Mouse (Mus musculus) embryonic facial prominence, embryonic 12.5 days (tissue): Measurements from ENCODE around the gene Tubal3. TPM values are rescaled to one million over a fixed set of nuclear protein-coding genes. Genes with fewer than 3 reads are reported as not detected.
"Not testable (repeated sequence)": the region's sequence is repeated elsewhere in the genome, so short reads cannot be mapped to it uniquely, and the experiment has no call there.

Experiments
- ATAC-seq: fragments of 200-750 bp; cut with Nextera tagmentation; 2 replicates; pipeline ENCODE4 v1.8.0; 2017; ENCODE audit not compliant: insufficient number of reproducible peaks, insufficient read depth, low FRiP score, low TSS enrichment
- H3K27ac ChIP-seq: fragments of 300-500 bp; sonication (generic); 2 replicates; pipeline ENCODE4 v1.5.1; 2016; ENCODE audit warnings: mild to moderate bottlenecking
- H3K27me3 ChIP-seq: fragments of 300-500 bp; sonication (generic); 2 replicates; pipeline ENCODE4 v1.6.1; 2016; ENCODE audit warnings: mild to moderate bottlenecking, moderate library complexity
- H3K36me3 ChIP-seq: fragments of 300-500 bp; sonication (generic); 2 replicates; pipeline ENCODE4 v1.6.1; 2016; ENCODE audit warnings: mild to moderate bottlenecking
- H3K4me1 ChIP-seq: fragments of 300-500 bp; sonication (generic); 2 replicates; pipeline ENCODE4 v1.6.1; 2016
- H3K4me2 ChIP-seq: fragments of 300-500 bp; sonication (generic); replicated peaks from 2 replicates; pipeline ENCODE4 v1.6.1; 2016; ENCODE audit warnings: mild to moderate bottlenecking, moderate library complexity
- H3K4me3 ChIP-seq: fragments of 300-500 bp; sonication (generic); 2 replicates; pipeline ENCODE4 v1.5.1; 2016; ENCODE audit warnings: mild to moderate bottlenecking
- H3K9ac ChIP-seq: fragments of 300-500 bp; sonication (generic); 2 replicates; pipeline ENCODE4 v1.6.1; 2016; ENCODE audit warnings: mild to moderate bottlenecking, moderate library complexity
- H3K9me3 ChIP-seq: fragments of 300-500 bp; sonication (generic); 2 replicates; pipeline ENCODE4 v1.6.1; 2016; ENCODE audit warnings: mild to moderate bottlenecking, moderate library complexity
- WGBS: fragments of 180-500 bp; shearing (Covaris S2); methylation state at CpG from one replicate; pipeline ENCODE4 v1.1.7; 2016; 5-methylcytosine and 5-hydroxymethylcytosine counted together
- polyA plus RNA-seq: library from polyadenylated mRNA; unstranded; fragments of >200 nt; fragmentation: Nextera tagmentation; extraction: Ambion mirVana; gene quantifications from 2 replicates; pipeline ENCODE4 v1.2.1, GENCODE M21; 2016

Tubal3 gene
- polyA plus RNA-seq, 1 experiment from 2014 or later, result not detected

- Histone ChIP-seq H3K36me3 (peaks cover 8% of the 10 kb centered on the region), H3K4me1 (peaks cover 21% of the 10 kb centered on the region; the same call in 1 of the 2 replicates), H3K4me3 (peak overlapping the region; percentile 57), H3K27ac (peak overlapping the region; percentile 74), H3K9me3 (no peaks in the 10 kb centered on the region), H3K27me3 (no peaks in the 10 kb centered on the region), H3K4me2 (peak overlapping the region; percentile 68), H3K9ac (peak overlapping the region; percentile 72)
- ATAC-seq, result peak; percentile 98
- WGBS, result under 1% methylated on average over 35 of the region's 35 CpGs
Observed at GRCm38 (mm10) chr13:3893126-3893734, 24.8 kb upstream of the Tubal3 start.

- H3K4me2 ChIP-seq, result no peak overlapping the region
- H3K9ac ChIP-seq, result no peak overlapping the region
- 71% methylated on average over 8 of the region's 8 CpGs for WGBS
Observed at GRCm38 (mm10) chr13:3894549-3894948, 23.5 kb upstream of the Tubal3 start.

GRCm38 (mm10) chr13:3895397-3895980, 22.6 kb upstream of the Tubal3 start:
- ATAC-seq, result no peak
- H3K4me3 ChIP-seq, result no peak overlapping the region
- peaks cover 14% of the 10 kb centered on the region; the same call in 1 of the 2 replicates for H3K4me1 ChIP-seq
- 85% methylated on average over 8 of the region's 8 CpGs for WGBS
- H3K27me3 ChIP-seq, result no peaks in the 10 kb centered on the region
- no peaks in the 10 kb centered on the region for H3K9me3 ChIP-seq
- H3K9ac ChIP-seq, result no peak overlapping the region
- no peak overlapping the region for H3K27ac ChIP-seq
- H3K36me3 ChIP-seq, result peaks cover 14% of the 10 kb centered on the region; the same call in 1 of the 2 replicates
- H3K4me2 ChIP-seq, result no peak overlapping the region

More at GRCm38 (mm10) chr13:3894549-3894948, 23.5 kb upstream of the Tubal3 start:
- H3K9me3 ChIP-seq, result no peaks in the 10 kb centered on the region
- H3K36me3 ChIP-seq, result peaks cover 13% of the 10 kb centered on the region; the same call in 1 of the 2 replicates
- H3K27ac ChIP-seq, result no peak overlapping the region
- H3K4me1 ChIP-seq, result peaks cover 18% of the 10 kb centered on the region; the same call in 1 of the 2 replicates
- no peak overlapping the region for H3K4me3 ChIP-seq
- no peak for ATAC-seq
- H3K27me3 ChIP-seq, result no peaks in the 10 kb centered on the region

GRCm38 (mm10) chr13:3896032-3896431, 22.0 kb upstream of the Tubal3 start:
- Histone ChIP-seq H3K9me3 (no peaks in the 10 kb centered on the region), H3K4me3 (no peak overlapping the region), H3K4me2 (no peak overlapping the region), H3K27me3 (no peaks in the 10 kb centered on the region), H3K27ac (no peak overlapping the region), H3K36me3 (peaks cover 14% of the 10 kb centered on the region; the same call in 1 of the 2 replicates), H3K9ac (no peak overlapping the region), H3K4me1 (peaks cover 14% of the 10 kb centered on the region; the same call in 1 of the 2 replicates)
- ATAC-seq, result no peak
- WGBS, result 90% methylated on average over 6 of the region's 6 CpGs

GRCm38 (mm10) chr13:3896913-3897312, 21.2 kb upstream of the Tubal3 start:
- peaks cover 14% of the 10 kb centered on the region; the same call in 1 of the 2 replicates for H3K36me3 ChIP-seq
- no peak overlapping the region for H3K9ac ChIP-seq
- no peak overlapping the region for H3K4me2 ChIP-seq
- peaks cover 9% of the 10 kb centered on the region; the same call in 1 of the 2 replicates for H3K4me1 ChIP-seq
- no peaks in the 10 kb centered on the region for H3K9me3 ChIP-seq
- WGBS, result 39% methylated on average over 5 of the region's 5 CpGs
- no peaks in the 10 kb centered on the region for H3K27me3 ChIP-seq
- H3K27ac ChIP-seq, result no peak overlapping the region
- no peak for ATAC-seq
- no peak overlapping the region for H3K4me3 ChIP-seq

- peaks cover 14% of the 10 kb centered on the region; the same call in 1 of the 2 replicates for H3K36me3 ChIP-seq
- H3K9ac ChIP-seq, H3K4me2 ChIP-seq, H3K4me3 ChIP-seq, H3K27ac ChIP-seq, H3K4me1 ChIP-seq, H3K27me3 ChIP-seq, H3K9me3 ChIP-seq, ATAC-seq: not testable (repeated sequence)
- 95% methylated on average over 5 of the region's 5 CpGs for WGBS
Observed at GRCm38 (mm10) chr13:3898202-3898601, 19.9 kb upstream of the Tubal3 start.

- H3K9me3 ChIP-seq, result no peaks in the 10 kb centered on the region
- 95% methylated on average over 9 of the region's 9 CpGs for WGBS
- no peak overlapping the region for H3K27ac ChIP-seq
- H3K27me3 ChIP-seq, result no peaks in the 10 kb centered on the region
- H3K36me3 ChIP-seq, result peaks cover 14% of the 10 kb centered on the region; the same call in 1 of the 2 replicates
- ATAC-seq, result no peak
- no peak overlapping the region for H3K4me3 ChIP-seq
- no peak overlapping the region for H3K4me2 ChIP-seq
- H3K9ac ChIP-seq, result no peak overlapping the region
- H3K4me1 ChIP-seq, result 0 out of 2 replicates have a peak, but pooled peaks cover 4% of the 10 kb centered on the region
Observed at GRCm38 (mm10) chr13:3899301-3899700, 18.8 kb upstream of the Tubal3 start.

- no peak overlapping the region for H3K27ac ChIP-seq
- ATAC-seq, result no peak
- no peaks in the 10 kb centered on the region for H3K4me1 ChIP-seq
- 85% methylated on average over 6 of the region's 6 CpGs for WGBS
- H3K4me2 ChIP-seq, result no peak overlapping the region
- H3K36me3 ChIP-seq, result peaks cover 27% of the 10 kb centered on the region
- H3K9ac ChIP-seq, result no peak overlapping the region
- no peaks in the 10 kb centered on the region for H3K9me3 ChIP-seq
- H3K27me3 ChIP-seq, result no peaks in the 10 kb centered on the region
- no peak overlapping the region for H3K4me3 ChIP-seq
Observed at GRCm38 (mm10) chr13:3907151-3907696, 10.8 kb upstream of the Tubal3 start.

- no peaks in the 10 kb centered on the region for H3K4me1 ChIP-seq
- peaks cover 32% of the 10 kb centered on the region for H3K36me3 ChIP-seq
- no peaks in the 10 kb centered on the region for H3K27me3 ChIP-seq
- H3K4me2 ChIP-seq, result no peak overlapping the region
- no peak for ATAC-seq
- H3K9ac ChIP-seq, result no peak overlapping the region
- no peak overlapping the region for H3K27ac ChIP-seq
- WGBS, result 90% methylated on average over 4 of the region's 4 CpGs
- no peak overlapping the region for H3K4me3 ChIP-seq
- H3K9me3 ChIP-seq, result no peaks in the 10 kb centered on the region
Observed at GRCm38 (mm10) chr13:3908262-3908661, 9.8 kb upstream of the Tubal3 start.

GRCm38 (mm10) chr13:3910356-3910755, 7.7 kb upstream of the Tubal3 start:
- no peaks in the 10 kb centered on the region for H3K27me3 ChIP-seq
- H3K4me2 ChIP-seq, result no peak overlapping the region
- H3K9me3 ChIP-seq, result no peaks in the 10 kb centered on the region
- H3K4me3 ChIP-seq, result no peak overlapping the region
- peaks cover 35% of the 10 kb centered on the region for H3K36me3 ChIP-seq
- H3K27ac ChIP-seq, result no peak overlapping the region
- H3K9ac ChIP-seq, result no peak overlapping the region
- ATAC-seq, result no peak
- H3K4me1 ChIP-seq, result no peaks in the 10 kb centered on the region
- 87% methylated on average over 5 of the region's 5 CpGs for WGBS

GRCm38 (mm10) chr13:3913504-3913903, 4.6 kb upstream of the Tubal3 start:
- Histone ChIP-seq H3K27me3 (no peaks in the 10 kb centered on the region), H3K9me3 (no peaks in the 10 kb centered on the region), H3K9ac (no peak overlapping the region), H3K27ac (no peak overlapping the region), H3K36me3 (peaks cover 35% of the 10 kb centered on the region), H3K4me1 (peaks cover 8% of the 10 kb centered on the region), H3K4me2 (no peak overlapping the region), H3K4me3 (no peak overlapping the region)
- 85% methylated on average over 4 of the region's 4 CpGs for WGBS
- ATAC-seq, result no peak

GRCm38 (mm10) chr13:3924483-3924882, 6.4 kb downstream of the Tubal3 start:
- Histone ChIP-seq H3K9me3 (no peaks in the 10 kb centered on the region), H3K4me3 (no peak overlapping the region), H3K9ac (no peak overlapping the region), H3K4me2 (no peak overlapping the region), H3K27ac (no peak overlapping the region), H3K4me1 (no peaks in the 10 kb centered on the region), H3K36me3 (no peaks in the 10 kb centered on the region), H3K27me3 (no peaks in the 10 kb centered on the region)
- ATAC-seq, result no peak
- WGBS, result 82% methylated on average over 5 of the region's 5 CpGs
